Mouse (Mus musculus) right cerebral cortex, postnatal 4 days (tissue): ENCODE results near the gene Sgpl1.
"Not testable (repeated sequence)": the region's sequence is repeated elsewhere in the genome, so short reads cannot be mapped to it uniquely, and the experiment has no call there.

Experiments
- DNase-seq: peaks from one replicate; pipeline ENCODE4 v3.0.0-alpha.2; 2022

The Sgpl1 gene

GRCm38 (mm10) chr10:61152131-61152530, 4.6 kb upstream of the Sgpl1 start:
- no peak for DNase-seq

GRCm38 (mm10) chr10:61150616-61151015, 3.1 kb upstream of the Sgpl1 start:
- DNase-seq, result no peak

GRCm38 (mm10) chr10:61149476-61149875, 2.0 kb upstream of the Sgpl1 start:
- no peak for DNase-seq

GRCm38 (mm10) chr10:61146807-61147156, 721 bp downstream of the Sgpl1 start:
- peak; percentile 27 for DNase-seq

- DNase-seq, result peak; percentile 69
These were observed 1.2 kb downstream of the Sgpl1 start for GRCm38 (mm10) chr10:61146119-61146806.

GRCm38 (mm10) chr10:61145766-61146118, 1.8 kb downstream of the Sgpl1 start:
- no peak for DNase-seq

GRCm38 (mm10) chr10:61143343-61143742, 4.2 kb downstream of the Sgpl1 start:
- DNase-seq, result no peak

GRCm38 (mm10) chr10:61137567-61137966, 9.9 kb downstream of the Sgpl1 start:
- DNase-seq, result no peak

- DNase-seq, result no peak
These were observed 12.2 kb downstream of the Sgpl1 start for GRCm38 (mm10) chr10:61135226-61135839.

- no peak for DNase-seq
These were observed 13.5 kb downstream of the Sgpl1 start for GRCm38 (mm10) chr10:61134041-61134440.

- no peak for DNase-seq
These were observed 16.5 kb downstream of the Sgpl1 start for GRCm38 (mm10) chr10:61130959-61131358.

- DNase-seq, result no peak
These were observed 18.7 kb downstream of the Sgpl1 start for GRCm38 (mm10) chr10:61128701-61129365.

- DNase-seq, result no peak
These were observed 23.0 kb downstream of the Sgpl1 start for GRCm38 (mm10) chr10:61124462-61124861.

GRCm38 (mm10) chr10:61123276-61123913, 24.1 kb downstream of the Sgpl1 start:
- no peak for DNase-seq

- DNase-seq, result not testable (repeated sequence)
These were observed 25.8 kb downstream of the Sgpl1 start for GRCm38 (mm10) chr10:61121732-61122131.

GRCm38 (mm10) chr10:61114246-61114720, 33.2 kb downstream of the Sgpl1 start:
- no peak for DNase-seq

GRCm38 (mm10) chr10:61103564-61104114, 43.9 kb downstream of the Sgpl1 start:
- no peak for DNase-seq

GRCm38 (mm10) chr10:61091866-61092265, 55.6 kb downstream of the Sgpl1 start:
- no peak for DNase-seq

GRCm38 (mm10) chr10:61089170-61090142, 58.0 kb downstream of the Sgpl1 start, which contains the start of gene Pcbd1:
Gene Pcbd1 (plus strand): TSS chr10:61089331.
- peak; percentile 46 for DNase-seq

GRCm38 (mm10) chr10:61088468-61088867, 59.0 kb downstream of the Sgpl1 start:
- DNase-seq, result no peak

- no peak for DNase-seq
These were observed 61.0 kb downstream of the Sgpl1 start for GRCm38 (mm10) chr10:61086502-61086901.

GRCm38 (mm10) chr10:61085364-61085763, 62.1 kb downstream of the Sgpl1 start:
- DNase-seq, result no peak
